ENCODE assay signal across 8 mouse cellular contexts in the genomic region with DNA sequence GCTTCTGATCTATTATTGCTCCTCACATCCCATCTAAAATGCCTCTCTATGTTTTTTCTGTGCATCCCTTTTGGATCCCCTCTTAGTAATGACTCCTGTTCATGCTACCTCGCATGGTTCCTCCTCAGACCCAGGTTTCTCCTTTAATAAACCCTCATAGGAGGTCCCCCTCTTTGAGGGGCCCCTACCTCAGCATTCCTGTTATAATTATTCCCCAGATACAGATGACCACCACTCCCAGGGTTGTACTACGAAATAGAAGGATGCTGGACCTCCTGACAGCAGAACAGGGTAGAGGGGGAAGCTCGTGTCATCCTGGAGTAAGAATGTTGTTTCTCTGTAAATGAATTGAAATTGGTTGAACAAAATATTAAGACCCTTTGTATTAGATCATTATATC. TPM values are rescaled to one million over a fixed set of nuclear protein-coding genes. Genes with fewer than 3 reads are reported as not detected.
DNase-seq lines count a peak whose midpoint lies in the region; ATAC-seq and TF ChIP-seq lines count a peak whose summit lies in the region.

TSS of gene Zkscan7 (plus strand) at position 301 of the 400 bp plus-strand sequence.

- no peak for TF ChIP-seq EP300 in heart, postnatal 0 days (IDR thresholded peaks at IDR 0.05; ENCODE audit: low read depth)

- TF ChIP-seq CTCF in heart, postnatal 0 days (IDR thresholded peaks at IDR 0.05; ENCODE audit: low read depth), result no peak

- 81% methylated on average over 3 of the region's 3 CpGs for WGBS in heart, postnatal 0 days
- 86% methylated on average over 3 of the region's 3 CpGs for WGBS in embryonic facial prominence, embryonic 10.5 days
- 88% methylated on average over 3 of the region's 3 CpGs for WGBS in hindbrain, embryonic 13.5 days
- 89% methylated on average over 3 of the region's 3 CpGs for WGBS in midbrain, embryonic 13.5 days

- peak within 1 kb of the TSS; percentile 73; the same call in 1 of the 2 replicates for H3K9ac ChIP-seq in heart, postnatal 0 days (replicated peaks; ENCODE audit: low read depth, low read length)
- H3K9ac ChIP-seq in hindbrain, embryonic 13.5 days, result peak within 1 kb of the TSS; percentile 85
- H3K9ac ChIP-seq in midbrain, embryonic 13.5 days (replicated peaks), result no peak within 1 kb of the TSS

- no peak within 1 kb of the TSS for H3K27ac ChIP-seq in heart, postnatal 0 days (ENCODE audit: low read depth)
- H3K27ac ChIP-seq in embryonic facial prominence, embryonic 10.5 days (replicated peaks), result no peak within 1 kb of the TSS; the same call in 1 of the 2 replicates
- H3K27ac ChIP-seq in hindbrain, embryonic 13.5 days, result peak within 1 kb of the TSS; percentile 48; the same call in 1 of the 2 replicates
- H3K27ac ChIP-seq in midbrain, embryonic 13.5 days, result no peak within 1 kb of the TSS

- peak within 1 kb of the TSS; percentile 74 for H3K4me3 ChIP-seq in heart, postnatal 0 days (ENCODE audit: low read depth, low read length)
- H3K4me3 ChIP-seq in embryonic facial prominence, embryonic 10.5 days, result peak within 1 kb of the TSS; percentile 84
- H3K4me3 ChIP-seq in hindbrain, embryonic 13.5 days, result peak within 1 kb of the TSS; percentile 73
- H3K4me3 ChIP-seq in midbrain, embryonic 13.5 days (replicated peaks), result peak within 1 kb of the TSS; percentile 77

- H3K9me3 ChIP-seq in heart, postnatal 0 days (replicated peaks; ENCODE audit: control insufficient read depth, low read length), result peaks cover 12% of the 10 kb centered on the region; the same call in 1 of the 2 replicates
- no peaks in the 10 kb centered on the region for H3K9me3 ChIP-seq in embryonic facial prominence, embryonic 10.5 days
- no peaks in the 10 kb centered on the region for H3K9me3 ChIP-seq in hindbrain, embryonic 13.5 days
- no peaks in the 10 kb centered on the region for H3K9me3 ChIP-seq in midbrain, embryonic 13.5 days

- H3K4me2 ChIP-seq in heart, postnatal 0 days (ENCODE audit: low read depth, low read length), result peak within 1 kb of the TSS; percentile 93
- H3K4me2 ChIP-seq in hindbrain, embryonic 13.5 days, result peak within 1 kb of the TSS; percentile 82
- peak within 1 kb of the TSS; percentile 84 for H3K4me2 ChIP-seq in midbrain, embryonic 13.5 days (replicated peaks)

- no peaks in the 10 kb centered on the region for H3K36me3 ChIP-seq in heart, postnatal 0 days (replicated peaks; ENCODE audit: control insufficient read depth, insufficient read depth, low read length)
- peaks cover 5% of the 10 kb centered on the region; the same call in 1 of the 2 replicates for H3K36me3 ChIP-seq in embryonic facial prominence, embryonic 10.5 days (replicated peaks)
- H3K36me3 ChIP-seq in hindbrain, embryonic 13.5 days, result peaks cover 17% of the 10 kb centered on the region; the same call in 1 of the 2 replicates
- H3K36me3 ChIP-seq in midbrain, embryonic 13.5 days, result peaks cover 10% of the 10 kb centered on the region

- 0 out of 2 replicates have a peak, but pooled peaks cover 3% of the 10 kb centered on the region for H3K27me3 ChIP-seq in heart, postnatal 0 days (ENCODE audit: control insufficient read depth, insufficient read depth, low read length)
- peaks cover 5% of the 10 kb centered on the region; the same call in 1 of the 2 replicates for H3K27me3 ChIP-seq in embryonic facial prominence, embryonic 10.5 days (replicated peaks; ENCODE audit: low read depth, poor library complexity, severe bottlenecking)
- H3K27me3 ChIP-seq in hindbrain, embryonic 13.5 days, result peaks cover 8% of the 10 kb centered on the region; the same call in 1 of the 2 replicates
- H3K27me3 ChIP-seq in midbrain, embryonic 13.5 days, result 0 out of 2 replicates have a peak, but pooled peaks cover 4% of the 10 kb centered on the region

- no peak for ATAC-seq in heart, postnatal 0 days (ENCODE audit: insufficient read depth, low read depth)
- ATAC-seq in hindbrain, embryonic 13.5 days (ENCODE audit: low FRiP score), result no peak
- no peak for ATAC-seq in midbrain, embryonic 13.5 days

- peaks cover 5% of the 10 kb centered on the region; the same call in 1 of the 2 replicates for H3K4me1 ChIP-seq in heart, postnatal 0 days (ENCODE audit: control insufficient read depth, insufficient read depth)
- peaks cover 19% of the 10 kb centered on the region for H3K4me1 ChIP-seq in embryonic facial prominence, embryonic 10.5 days
- H3K4me1 ChIP-seq in hindbrain, embryonic 13.5 days (replicated peaks), result peaks cover 12% of the 10 kb centered on the region
- peaks cover 11% of the 10 kb centered on the region for H3K4me1 ChIP-seq in midbrain, embryonic 13.5 days (replicated peaks)

- DNase-seq in heart, postnatal 0 days (ENCODE audit: low spot score), result no peak
- no peak for DNase-seq in heart, adult 11 months
- DNase-seq in embryonic facial prominence, embryonic 10.5 days (ENCODE audit: low spot score), result no peak
- DNase-seq in layer of hippocampus, postnatal 14 days (ENCODE audit: low spot score in 2 of 2), result no peak
- DNase-seq in adrenal gland, postnatal 36 days, result no peak
- no peak for DNase-seq in embryo, embryonic 10 days (ENCODE audit: low spot score)

RNA-seq across cellular contexts. Expression of gene Zkscan7, which starts in this region (rescaled TPM):
- total RNA-seq in heart, postnatal 0 days (2014; rRNA removed; ENCODE audit: low replicate concordance), result 3.9 and 5.4 TPM in 2 replicates
- polyA plus RNA-seq in heart, postnatal 0 days (2015; fragmentation: Nextera tagmentation; extraction: Ambion mirVana), result 1.4 and 1.5 TPM in 2 replicates
- polyA plus RNA-seq in embryonic facial prominence, embryonic 10.5 days (2016; fragmentation: Nextera tagmentation; extraction: Ambion mirVana), result 3.2 and 3.6 TPM in 2 replicates
- 3.9 and 4.5 TPM in 2 replicates for polyA plus RNA-seq in hindbrain, embryonic 13.5 days (2015; fragmentation: Nextera tagmentation; extraction: Ambion mirVana)
- 4.7 TPM in 2 replicates for polyA plus RNA-seq in midbrain, embryonic 13.5 days (2015; fragmentation: Nextera tagmentation; extraction: Ambion mirVana)
- total RNA-seq in layer of hippocampus, postnatal 14 days (2021), result 1 to 10 TPM; 5.3 to 6.8 TPM
- total RNA-seq in adrenal gland, postnatal 36 days (2021), result 1 to 10 TPM; 5.4 to 9.8 TPM
